Comparison of ENCODE assay signal across 28 mouse cellular contexts in the genomic region with DNA sequence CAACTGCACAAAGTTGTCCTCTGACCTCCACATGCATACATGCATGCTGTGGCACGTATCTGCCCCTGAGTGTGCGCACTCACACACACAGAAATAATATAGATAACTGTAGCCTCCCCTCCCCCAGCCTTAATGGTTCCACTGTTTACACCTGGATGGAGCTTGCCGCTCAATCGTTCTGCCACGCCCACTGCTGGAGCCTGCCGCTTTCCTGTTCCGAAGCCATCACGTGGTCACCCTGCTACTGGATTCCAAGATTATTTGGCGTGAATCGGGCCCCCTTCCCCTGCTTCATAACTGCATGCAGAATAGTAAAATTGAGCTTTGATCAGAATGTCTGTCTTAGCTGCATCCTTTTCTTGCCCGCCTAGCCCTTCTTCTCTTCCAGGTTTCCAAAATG. TPM values are rescaled to one million over a fixed set of nuclear protein-coding genes. Genes with fewer than 3 reads are reported as not detected.
"Had no signal": no experiment of that assay in that cellular context is flagged by ENCODE, and none has a peak within 500 bp of the region (broad histone marks: within the 10 kb centered on the region; RNA-seq: fewer than 3 reads in every experiment).

No protein-coding gene starts in this region.

RNA-seq across cellular contexts. Expression of gene Odf4, which starts 35.3 kb away (rescaled TPM):
- total RNA-seq: gastrocnemius, adult 2 months; gastrocnemius, postnatal 10 days; gastrocnemius, postnatal 25 days; gastrocnemius, postnatal 4 days; granulocyte monocyte progenitor cell, adult 5-6 weeks; heart, adult 2 months; heart, postnatal 10 days; heart, postnatal 25 days; heart, postnatal 4 days; layer of hippocampus, adult 18-20 months; layer of hippocampus, postnatal 36 days; left cerebral cortex, adult 18-20 months; liver, adult 2 months had no signal
- polyA plus RNA-seq: heart, embryonic 11.5 days; heart, embryonic 14.5 days; heart, embryonic 16.5 days; hindbrain, embryonic 10.5 days; hindbrain, embryonic 12.5 days; inflammation-experienced regulatory T-cells, adult 6 months; intestine, embryonic 15.5 days; intestine, postnatal 0 days; kidney, embryonic 14.5 days; large intestine, adult 2 months; limb, embryonic 11.5 days; limb, embryonic 15.5 days; liver, adult 2 months; liver, embryonic 12.5 days; liver, embryonic 14.5 days; liver, embryonic 16.5 days had no signal
